Comparison of ENCODE assay signal across 8 mouse cellular contexts in the genomic region with DNA sequence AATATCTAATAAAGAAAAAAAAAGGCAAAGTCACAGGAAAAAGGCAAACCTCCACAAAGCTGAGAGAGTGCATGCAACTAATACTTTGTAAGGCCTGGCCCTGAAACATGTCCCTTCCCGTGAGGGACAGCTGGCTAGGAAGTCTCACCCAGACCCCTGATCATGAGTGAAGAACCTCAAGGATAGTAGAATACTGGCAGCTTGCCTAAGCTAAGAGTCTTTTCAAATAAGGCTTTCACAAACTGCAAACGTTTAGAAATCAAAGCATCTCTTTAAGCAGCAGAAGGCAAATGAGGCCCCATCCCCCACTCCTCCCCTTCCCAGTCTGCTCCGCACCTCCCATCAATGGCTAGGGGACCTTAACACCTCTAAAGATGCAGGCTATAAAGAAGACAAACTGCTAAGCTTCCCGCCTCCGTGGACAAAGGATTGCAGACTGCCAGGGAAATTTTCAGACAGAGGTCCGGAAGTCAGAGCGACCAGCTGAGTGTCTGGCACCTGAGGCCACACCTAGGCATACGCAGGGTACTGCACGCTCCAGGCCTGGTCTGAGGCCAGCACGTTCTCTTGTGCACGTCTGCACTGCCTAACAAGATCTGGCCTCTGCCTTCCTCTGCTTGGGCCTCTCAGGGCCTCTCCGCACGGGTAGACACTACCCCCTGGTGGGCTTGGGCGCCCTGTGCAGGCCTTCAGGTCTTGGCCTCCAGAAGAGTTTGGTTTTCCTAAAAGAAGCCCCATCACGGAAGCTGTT.
DNase-seq lines count a peak whose midpoint lies in the region; ATAC-seq and TF ChIP-seq lines count a peak whose summit lies in the region.

No protein-coding gene starts in this region.

- DNase-seq in CH12.LX (ENCODE audit: extremely low read depth): peak; percentile 41
- DNase-seq in adrenal gland, adult (ENCODE audit: inconsistent age in 2 of 2, low spot score in 1 of 2): peak; percentile 36 to 60
- peak; percentile 86 for DNase-seq in forebrain, embryonic 11.5 days (ENCODE audit: low spot score)
- DNase-seq in heart, postnatal 25 days (ENCODE audit: low spot score): peak; percentile 23
- peak; percentile 77 to 86 for DNase-seq in kidney, postnatal 36 days
- DNase-seq in lung, postnatal 10 days: peak; percentile 85
- DNase-seq in retina, postnatal 7 days (ENCODE audit: low read depth, low spot score): peak; percentile 35

- ATAC-seq in forebrain, embryonic 11.5 days (replicated peaks; ENCODE audit: low FRiP score): peak; percentile 94
- ATAC-seq in activated CD4-positive, CD25-positive, alpha-beta regulatory T cell, adult 4 months: no peak

- intact Hi-C loops in heart, postnatal 25 days (cut with DNase I): no loop called here

- TF ChIP-seq CTCF in CH12.LX (conservative IDR thresholded peaks at IDR 0.05 in 1 of 2, IDR thresholded peaks at IDR 0.05 in 1 of 2; ENCODE audit: low read depth in 2 of 2, low read length in 2 of 2): peak in 1 of 2 experiments; percentile 79; a peak in 2 of 4 replicates

- TF ChIP-seq EP300 in CH12.LX (IDR thresholded peaks at IDR 0.05; ENCODE audit: low read length): no peak

- H3K4me3 ChIP-seq in CH12.LX (replicated peaks in 1 of 3; ENCODE audit: low read depth in 2 of 3, low read length in 2 of 3, poor library complexity in 1 of 3): no peak overlapping the region
- no peak overlapping the region for H3K4me3 ChIP-seq in forebrain, embryonic 11.5 days (ENCODE audit: low read depth, low read length)

- no peak overlapping the region for H3K9ac ChIP-seq in CH12.LX (ENCODE audit: insufficient read depth, low read depth)
- peak overlapping the region; percentile 28; the same call in 1 of the 2 replicates for H3K9ac ChIP-seq in forebrain, embryonic 11.5 days (ENCODE audit: low read length)

- dilution Hi-C loops in CH12.LX (cut with MboI; ENCODE audit: extremely low pct_ligation_motif_present, extremely low pct_unique_long_range_greater_than_20kb, low sequenced_read_pairs): no loop called here

- H3K27ac ChIP-seq in CH12.LX (ENCODE audit: insufficient read depth, low read depth): no peak overlapping the region
- no peak overlapping the region for H3K27ac ChIP-seq in forebrain, embryonic 11.5 days (ENCODE audit: low read depth, low read length)

- H3K79me2 ChIP-seq in CH12.LX (replicated peaks; ENCODE audit: control insufficient read depth, extremely low read depth, insufficient read depth, poor library complexity, severe bottlenecking): no peaks in the 10 kb centered on the region

- H3K9me3 ChIP-seq in CH12.LX (replicated peaks; ENCODE audit: low read length): no peaks in the 10 kb centered on the region
- no peaks in the 10 kb centered on the region for H3K9me3 ChIP-seq in forebrain, embryonic 11.5 days (ENCODE audit: control insufficient read depth, low read length)

- no peak for TF ChIP-seq POLR2A in CH12.LX (IDR thresholded peaks at IDR 0.05; ENCODE audit: low read depth, low read length)

- 13% methylated on average over 15 of the region's 15 CpGs for WGBS in forebrain, embryonic 11.5 days

- peak; percentile 81 for TF ChIP-seq RAD21 in CH12.LX (IDR thresholded peaks at IDR 0.05; ENCODE audit: low read depth, low read length)

- H3K4me2 ChIP-seq in CH12.LX (ENCODE audit: insufficient read depth, low read depth, poor library complexity, severe bottlenecking): peak overlapping the region; percentile 79; the same call in 1 of the 2 replicates
- peak overlapping the region; percentile 18; the same call in 1 of the 2 replicates for H3K4me2 ChIP-seq in forebrain, embryonic 11.5 days (ENCODE audit: low read depth, low read length, severe bottlenecking)

- in situ Hi-C loops in CH12.LX (cut with MboI; ENCODE audit: low pct_ligation_motif_present, low pct_unique_long_range_greater_than_20kb, low sequenced_read_pairs): no loop called here

- no peaks in the 10 kb centered on the region for H3K4me1 ChIP-seq in CH12.LX (ENCODE audit: control insufficient read depth in 1 of 2, insufficient read depth in 2 of 2)
- H3K4me1 ChIP-seq in forebrain, embryonic 11.5 days (replicated peaks; ENCODE audit: control insufficient read depth, insufficient read depth, low read length): peaks cover 3% of the 10 kb centered on the region; the same call in 1 of the 2 replicates

- no peaks in the 10 kb centered on the region for H3K36me3 ChIP-seq in CH12.LX (replicated peaks in 1 of 2; ENCODE audit: control insufficient read depth in 1 of 2, insufficient read depth in 1 of 2, low read length in 1 of 2)
- no peaks in the 10 kb centered on the region for H3K36me3 ChIP-seq in forebrain, embryonic 11.5 days (ENCODE audit: control insufficient read depth, insufficient read depth, low read length)

- peaks cover 64% of the 10 kb centered on the region for H3K27me3 ChIP-seq in CH12.LX (replicated peaks)
- no peaks in the 10 kb centered on the region for H3K27me3 ChIP-seq in forebrain, embryonic 11.5 days (ENCODE audit: control insufficient read depth, insufficient read depth, low read length)

TF ChIP-seq in CH12.LX, 34 proteins besides CTCF, POLR2A, EP300 and RAD21:
- TF ChIP-seq MEF2A (IDR thresholded peaks at IDR 0.05; ENCODE audit: borderline replicate concordance, low read depth, low read length) (peak; percentile 8; the same call in 1 of the 2 replicates), GABPA (IDR thresholded peaks at IDR 0.05; ENCODE audit: insufficient replicate concordance, low read depth, low read length) (no peak), MAFK (IDR thresholded peaks at IDR 0.05; ENCODE audit: insufficient replicate concordance, low read length) (no peak), NELFE (IDR thresholded peaks at IDR 0.05; ENCODE audit: low read depth, low read length) (no peak; the same call in 1 of the 2 replicates), ZNF384 (IDR thresholded peaks at IDR 0.05; ENCODE audit: low read depth, low read length) (no peak), ETS1 (conservative IDR thresholded peaks at IDR 0.05; ENCODE audit: low read depth, low read length) (0 out of 2 replicates have a peak, but pooled peaks have one; percentile 7), SMC3 (IDR thresholded peaks at IDR 0.05; ENCODE audit: low read depth, low read length) (peak; percentile 67), BHLHE40 (IDR thresholded peaks at IDR 0.05; ENCODE audit: low read depth, low read length) (peak; percentile 88), ELF1 (IDR thresholded peaks at IDR 0.05; ENCODE audit: low read depth, low read length) (peak; percentile 29; the same call in 1 of the 2 replicates), POLR2AphosphoS2 (IDR thresholded peaks at IDR 0.05; ENCODE audit: low read depth, low read length) (no peak)

Comparison
In these comparisons a context has a peak if more than half of its experiments do, and no peak if none do; other contexts are left out.
1. DNase-seq: peak in every context shown above with its lines; median percentile 86 in forebrain, embryonic 11.5 days; 85 in lung, postnatal 10 days; 82 in kidney, postnatal 36 days; 48 in adrenal gland, adult; 41 in CH12.LX; 35 in retina, postnatal 7 days; 23 in heart, postnatal 25 days.